Mouse (Mus musculus): ENCODE measurements around the gene Sh3gl1. TPM values are rescaled to one million over a fixed set of nuclear protein-coding genes. Genes with fewer than 3 reads are reported as not detected.
"Not testable (repeated sequence)": the region's sequence is repeated elsewhere in the genome, so short reads cannot be mapped to it uniquely, and the experiment has no call there.

Sh3gl1 gene
- polyA plus RNA-seq (2015; fragmentation: Nextera tagmentation; extraction: Ambion mirVana): 105 and 114 TPM in 2 replicates

DNA sequence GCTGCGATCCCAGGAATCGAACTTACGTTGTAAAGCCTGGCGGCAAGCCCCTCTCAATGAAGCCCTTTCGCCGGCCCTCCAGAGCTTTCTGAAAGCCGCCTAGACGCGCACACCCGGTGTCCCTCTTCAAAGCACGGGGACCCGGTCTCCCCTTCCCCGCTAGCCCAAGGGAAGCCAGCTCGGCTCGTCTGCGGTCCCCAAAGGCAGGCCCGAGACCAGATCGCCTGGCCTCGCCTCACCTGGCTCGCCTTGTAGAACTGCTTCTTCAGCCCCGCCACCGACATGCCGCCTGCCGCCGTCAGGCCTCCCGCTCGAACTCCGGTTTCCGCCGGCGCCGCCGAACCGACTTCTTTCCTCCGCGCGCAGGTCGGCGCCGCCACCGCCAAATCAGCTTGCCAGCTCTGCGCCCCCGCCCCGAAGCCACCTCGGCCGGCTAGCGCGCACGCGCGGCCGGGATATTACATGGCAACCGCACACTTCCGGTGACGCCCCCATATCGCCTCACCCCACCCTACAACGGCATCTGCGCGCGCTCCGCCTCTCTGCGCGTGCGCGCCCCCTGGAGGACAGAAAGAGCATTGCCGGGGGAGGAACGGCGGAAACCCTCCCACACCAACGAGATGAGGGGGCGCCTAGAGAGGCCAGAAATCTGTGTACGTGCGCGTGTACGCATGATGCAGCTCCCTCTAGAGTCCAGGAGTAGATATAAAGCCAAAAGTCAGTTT, at the start of gene Sh3gl1:
Gene Sh3gl1 (minus strand): TSS at position 460 of the 725 bp plus-strand sequence.
- Histone ChIP-seq H3K27me3 (replicated peaks) (no peaks in the 10 kb centered on the region), H3K36me3 (peaks cover 16% of the 10 kb centered on the region), H3K9ac (replicated peaks) (peak within 1 kb of the TSS; percentile 83), H3K4me3 (replicated peaks) (peak within 1 kb of the TSS; percentile 80), H3K27ac (replicated peaks) (peak within 1 kb of the TSS; percentile 89), H3K4me1 (peaks cover 52% of the 10 kb centered on the region), H3K9me3 (replicated peaks) (no peaks in the 10 kb centered on the region), H3K4me2 (peak within 1 kb of the TSS; percentile 66)
- ATAC-seq (ENCODE audit: low FRiP score): peak; percentile 92
- WGBS: under 1% methylated on average over 73 of the region's 74 CpGs

DNA sequence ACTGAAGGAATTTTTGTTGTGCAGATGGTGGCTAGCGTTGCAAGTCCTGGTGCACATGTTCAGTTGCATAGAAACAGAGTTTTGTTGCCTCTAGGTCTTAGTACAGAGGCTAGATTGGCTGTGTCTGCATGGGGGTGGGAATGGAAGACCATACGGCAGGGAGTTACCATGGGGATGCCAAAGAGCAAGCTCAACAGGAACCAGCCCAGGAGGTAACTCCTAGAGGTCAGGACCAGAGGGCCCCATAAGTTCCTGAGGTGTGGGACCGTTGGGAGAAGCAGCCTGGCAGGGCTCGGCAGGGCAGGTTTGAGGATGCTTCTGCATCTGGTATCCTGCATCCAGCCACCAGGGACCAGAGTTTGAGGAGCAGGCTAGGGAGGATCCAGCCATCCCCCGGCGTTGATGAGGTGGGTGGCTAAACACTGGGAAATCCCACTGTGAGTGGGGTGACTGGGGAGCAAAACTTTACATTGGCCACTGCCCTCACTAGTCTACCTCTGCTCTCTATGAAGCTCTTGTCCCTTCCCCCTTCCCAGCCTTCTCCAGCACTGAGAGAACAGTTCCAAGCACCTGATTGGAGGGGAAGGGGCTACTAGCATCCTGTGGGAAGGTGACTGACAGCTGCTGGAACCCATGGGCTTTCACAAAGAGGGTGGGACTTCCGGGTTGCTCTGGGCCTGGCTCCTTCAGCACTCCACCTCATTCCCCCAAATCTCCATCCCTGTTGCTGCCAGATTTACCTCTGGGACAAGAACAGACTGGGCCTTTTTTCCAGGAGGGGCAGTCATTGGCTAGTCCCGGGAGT, 44.5 kb upstream of the Sh3gl1 start:
- Histone ChIP-seq H3K27ac (replicated peaks) (peak overlapping the region; percentile 54; the same call in 1 of the 2 replicates), H3K9ac (replicated peaks) (peak overlapping the region; percentile 85), H3K4me3 (replicated peaks) (peak overlapping the region; percentile 86), H3K4me2 (peak overlapping the region; percentile 88), H3K9me3 (replicated peaks) (no peaks in the 10 kb centered on the region), H3K36me3 (peaks cover 23% of the 10 kb centered on the region), H3K27me3 (replicated peaks) (no peaks in the 10 kb centered on the region), H3K4me1 (peaks cover 34% of the 10 kb centered on the region)
- 9% methylated on average over 8 of the region's 8 CpGs for WGBS
- ATAC-seq (ENCODE audit: low FRiP score): peak; percentile 28

DNA sequence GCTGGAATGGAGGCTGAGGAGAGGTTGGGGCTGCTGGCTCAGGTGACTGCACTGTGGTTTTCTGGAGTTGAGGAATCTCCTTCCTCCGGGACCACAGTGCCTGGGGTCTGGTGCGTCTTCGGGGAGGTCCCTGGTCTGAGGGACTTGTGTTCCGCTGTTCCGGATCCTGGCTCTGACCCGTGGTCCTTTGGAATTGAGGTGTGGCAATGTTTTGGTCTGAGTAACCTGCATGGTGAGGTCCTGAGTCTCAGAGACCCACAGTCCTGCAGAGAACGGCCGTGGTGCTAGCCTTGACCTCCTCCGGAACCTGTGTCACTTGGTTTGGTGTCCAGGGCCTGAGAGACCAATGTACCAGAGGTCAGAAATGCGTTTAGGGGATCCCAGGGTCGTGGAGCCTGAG, 43.5 kb upstream of the Sh3gl1 start:
- no peak for ATAC-seq (ENCODE audit: low FRiP score)
- H3K27ac ChIP-seq (replicated peaks): peak overlapping the region; percentile 77
- peak overlapping the region; percentile 85 for H3K9ac ChIP-seq (replicated peaks)
- H3K9me3 ChIP-seq (replicated peaks): no peaks in the 10 kb centered on the region
- peaks cover 43% of the 10 kb centered on the region for H3K4me1 ChIP-seq
- no peaks in the 10 kb centered on the region for H3K27me3 ChIP-seq (replicated peaks)
- H3K4me3 ChIP-seq (replicated peaks): peak overlapping the region; percentile 86
- peaks cover 19% of the 10 kb centered on the region for H3K36me3 ChIP-seq
- under 1% methylated on average over 10 of the region's 11 CpGs for WGBS
- H3K4me2 ChIP-seq: peak overlapping the region; percentile 88

DNA sequence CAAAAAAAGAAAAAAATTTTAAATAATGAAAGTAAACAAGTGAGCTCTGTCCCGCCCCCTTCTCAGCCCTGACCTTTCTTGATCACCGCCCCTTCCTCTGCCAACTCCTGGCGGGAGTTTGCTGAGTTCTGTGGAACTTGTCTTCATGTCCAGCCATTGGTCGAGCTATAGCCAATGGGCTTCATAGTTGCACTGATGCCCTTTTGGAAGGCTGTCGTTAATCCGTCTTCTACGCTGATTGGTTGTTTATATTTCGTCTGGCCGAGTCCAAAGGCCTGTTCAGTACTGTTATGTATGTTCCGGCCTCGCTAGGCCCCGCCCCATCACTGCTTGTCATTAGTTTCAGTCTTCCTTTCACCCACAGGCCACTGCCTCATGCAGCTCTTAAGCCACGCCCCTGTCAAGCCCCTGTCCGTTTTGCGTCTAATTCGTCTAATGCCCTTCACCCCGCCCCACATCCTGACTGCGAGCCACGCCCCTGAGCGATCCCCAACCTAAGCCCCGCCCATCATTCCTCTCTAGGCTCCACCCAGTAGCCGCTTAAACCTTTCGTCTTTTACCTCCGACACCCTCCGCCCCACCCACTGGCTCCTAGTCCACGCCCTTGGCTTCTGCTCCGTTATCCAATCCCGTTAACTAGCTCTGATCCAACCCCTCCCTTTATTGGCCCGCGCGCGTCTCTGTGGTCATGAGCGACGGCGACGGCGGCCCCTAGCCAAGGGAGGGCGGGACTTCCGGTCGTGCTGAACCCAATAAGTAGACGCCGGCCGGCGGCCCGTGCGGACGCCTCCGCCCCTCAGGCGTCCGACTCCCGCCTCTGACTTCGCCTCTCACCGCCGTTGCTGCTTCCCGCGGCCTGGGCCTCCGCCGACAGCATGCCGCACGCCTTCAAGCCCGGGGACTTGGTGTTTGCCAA, 42.7 kb upstream of the Sh3gl1 start, which contains the start of gene Hdgfl2:
Gene Hdgfl2 (plus strand): TSS at position 755 of the 916 bp plus-strand sequence.
- ATAC-seq (ENCODE audit: low FRiP score): peak; percentile 93
- Histone ChIP-seq H3K4me2 (peak within 1 kb of the TSS; percentile 88), H3K4me3 (replicated peaks) (peak within 1 kb of the TSS; percentile 86), H3K9ac (replicated peaks) (peak within 1 kb of the TSS; percentile 85), H3K4me1 (peaks cover 46% of the 10 kb centered on the region), H3K9me3 (replicated peaks) (no peaks in the 10 kb centered on the region), H3K36me3 (peaks cover 14% of the 10 kb centered on the region), H3K27ac (replicated peaks) (peak within 1 kb of the TSS; percentile 78), H3K27me3 (replicated peaks) (no peaks in the 10 kb centered on the region)
- WGBS: under 1% methylated on average over 61 of the region's 61 CpGs

DNA sequence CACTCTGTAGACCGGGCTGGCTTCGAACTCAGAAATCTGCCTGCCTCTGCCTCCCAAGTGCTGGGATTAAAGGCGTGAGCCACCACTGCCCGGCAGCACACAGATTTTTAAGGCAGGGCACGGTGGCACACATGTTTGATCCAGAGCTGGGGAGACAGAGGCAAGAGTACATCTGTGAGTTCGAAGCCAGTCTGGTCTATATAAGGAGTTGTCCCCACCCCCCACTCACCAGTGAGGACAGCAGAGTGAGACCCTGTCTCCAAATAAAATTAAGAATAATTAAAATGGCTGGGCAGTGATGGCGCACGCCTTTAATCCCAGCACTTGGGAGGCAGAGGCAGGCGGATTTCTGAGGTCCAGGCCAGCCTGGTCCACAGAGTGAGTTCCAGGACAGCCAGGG, 41.9 kb upstream of the Sh3gl1 start:
- Histone ChIP-seq H3K27ac (replicated peaks) (0 out of 2 replicates have a peak overlapping the region, but pooled peaks have one; percentile 37), H3K36me3 (peaks cover 11% of the 10 kb centered on the region), H3K4me2 (peak overlapping the region; percentile 88), H3K4me1 (peaks cover 53% of the 10 kb centered on the region), H3K4me3 (replicated peaks) (peak overlapping the region; percentile 86)
- not testable (repeated sequence) for H3K9me3 ChIP-seq (replicated peaks); H3K27me3 ChIP-seq (replicated peaks); ATAC-seq (ENCODE audit: low FRiP score); H3K9ac ChIP-seq (replicated peaks)
- WGBS: 67% methylated on average over 9 of the region's 9 CpGs

DNA sequence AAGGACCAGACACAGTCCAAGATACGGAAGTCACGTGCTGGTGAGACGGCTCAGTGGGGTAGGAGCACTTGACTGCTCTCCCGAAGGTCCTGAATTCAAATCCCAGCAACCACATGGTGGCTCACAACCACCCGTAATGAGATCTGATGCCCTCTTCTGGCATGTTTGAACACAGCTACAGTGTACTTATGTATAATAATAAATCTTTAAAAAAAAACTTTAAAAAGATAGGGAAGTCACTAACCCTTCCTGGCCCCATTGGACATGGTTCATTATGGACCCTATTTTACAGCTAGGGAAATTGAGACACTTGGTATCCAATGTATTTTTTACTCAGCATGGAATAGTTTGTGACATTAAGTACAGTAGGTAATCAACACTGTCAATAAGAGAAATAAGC, 41.1 kb upstream of the Sh3gl1 start:
- Histone ChIP-seq H3K4me1 (peaks cover 51% of the 10 kb centered on the region), H3K27ac (replicated peaks) (no peak overlapping the region)
- no peak for ATAC-seq (ENCODE audit: low FRiP score)

DNA sequence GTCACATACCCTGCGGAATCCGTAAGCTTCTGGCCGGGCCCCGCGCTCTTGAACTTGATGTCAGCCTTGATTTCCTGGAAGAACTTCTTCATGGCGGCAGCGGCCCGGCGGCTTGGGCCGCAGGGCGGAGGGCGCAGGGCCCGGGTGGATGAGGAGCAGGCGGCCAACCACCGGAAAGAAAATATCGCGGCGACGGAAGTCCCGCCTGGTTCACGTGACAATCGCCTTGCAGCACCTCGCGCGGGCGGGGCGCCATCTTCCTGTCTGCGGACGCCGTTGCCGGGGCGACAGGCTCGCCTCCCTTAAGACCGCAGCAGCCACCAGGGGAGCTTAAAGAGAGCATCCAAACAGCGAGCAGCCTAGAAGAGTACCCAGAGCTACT, 38.4 kb upstream of the Sh3gl1 start, which contains the start of gene Ubxn6:
Gene Ubxn6 (minus strand): TSS at position 202 of the 382 bp plus-strand sequence.
- Histone ChIP-seq H3K9me3 (replicated peaks) (no peaks in the 10 kb centered on the region), H3K27ac (replicated peaks) (peak within 1 kb of the TSS; percentile 93), H3K4me1 (peaks cover 24% of the 10 kb centered on the region), H3K27me3 (replicated peaks) (no peaks in the 10 kb centered on the region), H3K4me2 (peak within 1 kb of the TSS; percentile 86), H3K4me3 (replicated peaks) (peak within 1 kb of the TSS; percentile 96), H3K36me3 (peaks cover 37% of the 10 kb centered on the region), H3K9ac (replicated peaks) (peak within 1 kb of the TSS; percentile 91)
- 0% methylated on average over 34 of the region's 35 CpGs for WGBS
- peak; percentile 58 for ATAC-seq (ENCODE audit: low FRiP score)

More for the DNA sequence above, 41.1 kb upstream of the Sh3gl1 start:
- Histone ChIP-seq H3K9me3 (replicated peaks) (no peaks in the 10 kb centered on the region), H3K36me3 (peaks cover 16% of the 10 kb centered on the region), H3K4me3 (replicated peaks) (no peak overlapping the region), H3K4me2 (no peak overlapping the region), H3K27me3 (replicated peaks) (no peaks in the 10 kb centered on the region), H3K9ac (replicated peaks) (no peak overlapping the region)
- 93% methylated on average over 5 of the region's 5 CpGs for WGBS

DNA sequence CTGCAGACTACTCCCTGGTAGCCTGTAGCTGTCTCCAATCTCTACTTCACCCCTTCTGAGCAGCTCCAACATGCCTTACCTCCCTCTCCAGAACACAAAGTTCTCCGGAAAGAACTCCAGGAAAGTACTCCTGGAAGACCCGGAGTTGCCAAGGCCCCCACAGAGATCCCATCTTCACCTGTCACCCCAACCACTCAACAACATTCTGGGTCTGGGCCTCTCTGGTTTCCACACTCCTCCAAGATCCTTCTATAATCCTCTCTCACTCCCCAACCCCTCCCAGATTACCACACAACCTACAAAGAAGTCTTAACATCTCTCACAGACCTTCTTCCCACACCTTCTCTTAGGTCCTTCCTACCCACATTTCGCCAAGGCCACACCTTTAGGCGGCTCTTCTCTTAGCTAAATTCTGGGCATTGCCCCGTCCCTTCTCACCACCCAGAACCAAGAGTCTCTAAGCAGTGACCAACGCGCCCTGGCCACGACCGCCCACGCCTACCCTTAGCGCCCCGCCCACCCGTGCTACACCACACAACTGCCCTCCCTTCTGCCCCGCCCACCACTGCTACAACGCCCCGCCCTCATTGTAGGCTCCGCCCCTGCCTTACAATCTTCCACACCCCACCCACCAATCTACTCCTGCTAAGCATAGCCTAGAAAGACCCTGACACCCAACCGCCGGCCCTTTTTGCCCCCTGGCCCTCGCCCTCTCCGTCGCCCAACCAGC, 37.8 kb upstream of the Sh3gl1 start:
- WGBS: 10% methylated on average over 22 of the region's 22 CpGs
- ATAC-seq (ENCODE audit: low FRiP score): peak; percentile 25
- Histone ChIP-seq H3K4me2 (peak overlapping the region; percentile 86), H3K27me3 (replicated peaks) (no peaks in the 10 kb centered on the region), H3K4me1 (peaks cover 24% of the 10 kb centered on the region), H3K36me3 (peaks cover 42% of the 10 kb centered on the region), H3K9ac (replicated peaks) (peak overlapping the region; percentile 91), H3K27ac (replicated peaks) (peak overlapping the region; percentile 93), H3K4me3 (replicated peaks) (peak overlapping the region; percentile 96), H3K9me3 (replicated peaks) (no peaks in the 10 kb centered on the region)

DNA sequence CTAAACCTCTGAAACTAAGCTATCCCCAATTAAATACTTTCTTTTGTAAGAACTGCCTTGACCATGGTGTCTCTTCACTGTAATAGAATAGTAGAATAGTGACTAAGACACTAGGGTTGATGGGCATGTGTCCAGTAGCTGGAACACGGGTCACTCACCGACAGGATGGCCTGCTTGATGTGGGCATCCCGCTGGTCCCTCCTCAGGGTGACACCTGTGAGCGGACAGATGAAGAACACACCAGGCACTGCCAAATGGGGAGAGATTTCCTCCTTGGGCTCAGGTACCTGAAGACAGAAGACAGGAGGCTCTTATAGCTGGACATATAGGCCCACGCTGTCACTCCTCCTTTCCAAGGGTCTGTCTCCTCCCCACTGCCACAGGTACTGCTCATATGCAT, 35.8 kb upstream of the Sh3gl1 start:
- Histone ChIP-seq H3K4me3 (replicated peaks) (no peak overlapping the region), H3K4me2 (no peak overlapping the region), H3K9me3 (replicated peaks) (no peaks in the 10 kb centered on the region), H3K27me3 (replicated peaks) (no peaks in the 10 kb centered on the region), H3K4me1 (peaks cover 20% of the 10 kb centered on the region), H3K9ac (replicated peaks) (no peak overlapping the region), H3K27ac (replicated peaks) (no peak overlapping the region), H3K36me3 (peaks cover 63% of the 10 kb centered on the region)
- no peak for ATAC-seq (ENCODE audit: low FRiP score)
- 88% methylated on average over 5 of the region's 5 CpGs for WGBS

DNA sequence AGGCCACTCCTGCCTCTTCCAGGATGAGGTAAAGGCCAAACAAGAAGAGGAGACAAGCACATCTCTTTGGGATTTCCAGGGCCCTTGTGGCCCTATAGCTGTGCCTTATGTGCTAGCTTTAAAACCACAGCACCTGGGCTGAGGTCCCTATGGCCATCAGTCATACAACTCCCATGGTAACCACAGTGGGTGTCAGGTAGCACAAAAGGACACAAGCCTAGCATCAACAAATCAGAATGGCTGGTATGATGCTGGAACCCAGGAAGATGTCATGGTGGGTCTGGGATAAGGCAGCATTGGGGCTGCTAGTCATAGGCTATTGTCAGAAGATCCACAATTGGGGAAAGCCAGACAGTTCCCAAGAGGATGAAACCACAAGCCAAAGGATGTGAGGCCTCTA, 34.7 kb upstream of the Sh3gl1 start:
- no peak overlapping the region for H3K4me3 ChIP-seq (replicated peaks)

More for the DNA sequence above, 34.7 kb upstream of the Sh3gl1 start:
- Histone ChIP-seq H3K4me1 (peaks cover 20% of the 10 kb centered on the region), H3K9me3 (replicated peaks) (no peaks in the 10 kb centered on the region), H3K27ac (replicated peaks) (no peak overlapping the region), H3K36me3 (peaks cover 74% of the 10 kb centered on the region), H3K4me2 (no peak overlapping the region), H3K27me3 (replicated peaks) (no peaks in the 10 kb centered on the region), H3K9ac (replicated peaks) (no peak overlapping the region)
- ATAC-seq (ENCODE audit: low FRiP score): no peak
